Mouse (Mus musculus) megakaryocyte progenitor cell, adult 5-6 weeks (primary cell): ENCODE data around the gene Mettl8. TPM values are rescaled to one million over a fixed set of nuclear protein-coding genes. Genes with fewer than 3 reads are reported as not detected.
A peak's percentile ranks its signal among the peaks of the same experiment; 100 is the strongest.

Experiments
- ATAC-seq: replicated peaks from 2 replicates; pipeline ENCODE4 v1.8.0; 2016; ENCODE audit warnings: mild to moderate bottlenecking, moderate TSS enrichment, inconsistent platforms; ENCODE audit not compliant: poor library complexity
- total RNA-seq, 2 experiments: library from RNA; stranded (forward) in 1 of 2; stranded (reverse) in 1 of 2; fragments of 157-497, 149-512 nt in 1 of 2; fragments of 200-1000 nt in 1 of 2; gene quantifications; 2 replicates each; pipeline versions ENCODE4 v1.2.3 to v1.2.4; 2015 to 2017

The Mettl8 gene
- total RNA-seq, 2 experiments from 2014 or later = 17.5 to 37.1 TPM

- ATAC-seq = no peak
Measured at GRCm38 (mm10) chr2:70934772-70935171, 120.6 kb downstream of the Mettl8 start.

- no peak for ATAC-seq
Measured at GRCm38 (mm10) chr2:70933516-70933915, 121.9 kb downstream of the Mettl8 start.

GRCm38 (mm10) chr2:70932965-70933364 lies 122.4 kb downstream of the Mettl8 start:
- ATAC-seq = no peak

- peak; percentile 34 for ATAC-seq
Measured at GRCm38 (mm10) chr2:70930631-70931288, 124.6 kb downstream of the Mettl8 start.

GRCm38 (mm10) chr2:70929714-70930113 lies 125.7 kb downstream of the Mettl8 start:
- ATAC-seq = no peak

GRCm38 (mm10) chr2:70924049-70924448 lies 131.3 kb downstream of the Mettl8 start:
- no peak for ATAC-seq

- ATAC-seq = no peak
Measured at GRCm38 (mm10) chr2:70922814-70923213, 132.6 kb downstream of the Mettl8 start.

- ATAC-seq = peak; percentile 76
Measured at GRCm38 (mm10) chr2:70920937-70921596, 134.3 kb downstream of the Mettl8 start.

GRCm38 (mm10) chr2:70919913-70920522 lies 135.4 kb downstream of the Mettl8 start:
- peak; percentile 54 for ATAC-seq

- ATAC-seq = no peak
Measured at GRCm38 (mm10) chr2:70918516-70918915, 136.9 kb downstream of the Mettl8 start.

Other genes starting within 250 kb of the Mettl8 start
- gene Tlk1, start 229.9 kb downstream of the Mettl8 start, total RNA-seq (2015) = 71.7 and 80.6 TPM in 2 replicates
- 41.5 and 45.2 TPM in 2 replicates for gene Tlk1, start 229.9 kb downstream of the Mettl8 start, total RNA-seq (2017)
- 9.4 and 9.6 TPM in 2 replicates for gene Dcaf17, start 255 bp downstream of the Mettl8 start, total RNA-seq (2015)
- gene Dcaf17, start 255 bp downstream of the Mettl8 start, total RNA-seq (2017) = 15.1 and 28.8 TPM in 2 replicates
- 0.05 TPM in 1 of 2 replicates, not detected in the other for gene Cybrd1, start 62.3 kb upstream of the Mettl8 start, total RNA-seq (2015)
- 0.08 TPM in 1 of 2 replicates, not detected in the other for gene Cybrd1, start 62.3 kb upstream of the Mettl8 start, total RNA-seq (2017)
- gene Dync1i2, start 156.1 kb upstream of the Mettl8 start, total RNA-seq (2015) = 87.8 and 104 TPM in 2 replicates
- 75.0 and 89.2 TPM in 2 replicates for gene Dync1i2, start 156.1 kb upstream of the Mettl8 start, total RNA-seq (2017)